Mouse (Mus musculus) lung, postnatal 0 days (tissue): ENCODE results near the gene Vps72.

Source experiments
- CTCF ChIP-seq: IDR thresholded peaks from 2 replicates; pipeline ENCODE4 v1.5.1; 2016; ENCODE audit warnings: antibody characterized with exemption, mild to moderate bottlenecking
- EP300 ChIP-seq: IDR thresholded peaks from 2 replicates; pipeline ENCODE4 v1.6.1; 2016; ENCODE audit warnings: antibody characterized with exemption, mild to moderate bottlenecking, control low read depth

DNA sequence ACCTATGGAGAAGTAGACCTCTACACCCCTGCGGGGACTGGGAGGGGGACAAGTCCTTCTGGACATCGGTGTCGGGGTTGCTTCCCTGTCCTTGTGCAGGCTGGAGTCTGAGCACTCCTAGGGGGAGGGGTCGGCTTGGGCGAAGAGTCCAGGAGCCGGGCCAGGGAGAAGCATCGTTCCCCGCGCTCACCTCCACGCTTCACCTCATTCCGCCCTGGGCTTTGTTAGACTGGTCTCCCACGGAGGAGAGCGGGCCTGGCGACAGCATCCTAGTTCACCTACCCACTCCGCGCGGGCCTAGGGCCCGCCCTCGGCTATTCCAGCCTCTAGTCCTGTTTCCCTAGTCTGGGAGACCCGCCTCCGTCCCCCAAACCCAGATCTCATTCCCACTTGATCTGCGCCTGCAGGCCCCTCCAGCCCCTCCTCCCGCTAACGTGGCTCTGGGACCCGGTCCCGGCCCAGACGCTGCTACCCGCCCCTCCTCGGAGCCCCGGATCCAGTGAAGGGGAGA, 50.3 kb downstream of the Vps72 start:
- TF ChIP-seq CTCF: no peak
- TF ChIP-seq EP300: no peak
